Mouse (Mus musculus) spleen, postnatal 10 days (tissue): Measurements from ENCODE around the gene Lin28b.
A peak's percentile ranks its signal among the peaks of the same experiment; 100 is the strongest.
"Not testable (repeated sequence)": the region's sequence is repeated elsewhere in the genome, so short reads cannot be mapped to it uniquely, and the experiment has no call there.

Experiments used
- DNase-seq, 2 experiments: peaks; one replicate each; pipeline ENCODE4 v3.0.0; 2021 to 2022; ENCODE audit warnings: low spot score in 2 of 2

The Lin28b gene

DNA sequence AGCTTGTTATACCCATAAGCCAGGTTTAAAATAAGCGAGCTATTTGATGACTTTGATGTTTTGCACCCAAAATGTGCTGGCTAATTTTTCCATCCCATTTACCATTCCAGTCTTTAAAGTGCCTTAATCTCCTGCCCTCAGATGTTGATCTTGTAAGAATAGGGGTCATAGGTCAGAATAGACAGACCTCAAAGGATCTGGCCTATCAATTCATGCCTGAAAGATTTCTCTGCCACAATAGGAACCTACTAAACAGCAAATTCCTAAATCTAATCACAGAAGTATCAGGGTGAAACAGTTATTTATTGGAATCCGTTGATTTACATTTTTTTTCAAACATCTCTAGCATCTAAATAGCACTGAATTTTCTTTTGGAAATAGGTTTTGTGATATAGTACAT lies 74.5 kb downstream of the Lin28b start:
- DNase-seq = no peak

DNA sequence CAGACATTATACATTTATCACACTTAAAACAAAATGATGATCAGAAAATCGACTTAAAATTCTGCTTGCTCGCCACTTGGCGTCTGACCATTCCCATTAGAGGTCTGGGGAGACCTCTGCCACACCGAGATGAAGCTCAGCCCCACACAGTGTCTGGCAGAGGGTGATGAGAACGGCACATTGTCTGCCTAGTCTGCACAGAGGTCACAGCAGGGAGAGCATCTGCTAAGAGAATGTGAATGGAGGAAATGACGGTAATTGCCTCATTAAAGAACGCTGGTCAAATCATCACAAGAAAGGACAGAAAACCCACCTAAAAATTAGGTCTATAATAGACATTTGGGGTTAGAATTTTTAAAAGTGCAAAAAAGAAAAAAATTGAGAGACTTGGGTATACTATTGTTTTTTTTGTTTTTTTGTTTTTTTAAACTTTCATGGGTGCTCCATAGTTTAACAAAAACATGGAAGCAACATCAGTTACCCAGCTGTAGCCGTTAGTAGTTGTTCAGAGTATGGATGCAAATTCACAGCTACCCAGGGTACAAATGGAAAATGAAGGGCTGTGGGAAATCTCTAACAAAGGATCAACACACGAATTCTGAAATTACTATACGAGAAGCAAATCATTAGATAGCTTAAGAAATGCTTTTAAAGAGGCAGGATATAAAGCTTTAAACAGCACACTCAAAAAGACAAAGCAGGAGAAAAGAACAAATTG lies 75.4 kb downstream of the Lin28b start:
- DNase-seq = no peak

DNA sequence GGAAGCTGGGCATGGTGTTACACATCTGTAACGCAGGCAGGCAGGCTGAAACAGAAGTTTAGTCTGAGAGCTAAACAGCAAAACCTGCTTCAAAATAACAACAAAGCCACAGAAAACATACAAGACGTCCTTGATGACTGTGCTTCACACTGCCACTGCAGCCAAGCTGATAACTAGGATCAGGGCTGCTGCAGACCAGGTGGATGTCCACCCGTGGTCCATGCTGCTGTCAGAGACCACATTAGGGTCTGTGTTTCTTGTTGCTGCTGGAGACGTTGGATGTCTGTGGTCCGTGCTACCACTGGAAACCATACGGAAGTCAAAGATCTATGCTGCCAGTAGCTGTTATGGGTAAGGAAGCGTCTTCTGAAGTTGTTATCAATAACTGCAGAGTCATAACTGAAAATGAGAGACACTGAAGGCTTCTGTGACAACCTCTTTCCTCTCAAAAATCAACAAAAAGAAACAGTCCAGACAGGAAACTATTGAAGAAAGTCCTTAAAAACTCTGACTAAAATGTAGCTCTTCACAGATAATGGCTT lies 86.4 kb downstream of the Lin28b start:
- DNase-seq = no peak

DNA sequence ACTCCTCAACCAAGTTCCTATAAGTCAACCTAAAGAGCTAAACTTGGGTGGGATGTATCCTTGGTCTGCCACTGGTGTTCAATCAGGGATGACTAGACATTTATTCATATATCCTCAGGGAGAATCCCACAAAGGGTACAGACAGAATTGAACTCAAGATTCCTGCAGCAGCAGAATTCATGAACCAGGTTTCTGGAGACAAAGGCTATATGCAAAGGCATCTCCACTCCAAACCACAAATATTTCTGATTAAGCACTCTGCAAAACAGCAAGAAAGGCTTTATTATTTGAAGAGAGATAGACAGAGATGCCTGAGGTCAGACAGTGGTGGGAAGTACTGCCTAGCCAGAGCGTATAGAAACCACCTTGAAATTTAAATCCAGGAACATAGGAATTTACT lies 88.0 kb downstream of the Lin28b start:
- no peak for DNase-seq

DNA sequence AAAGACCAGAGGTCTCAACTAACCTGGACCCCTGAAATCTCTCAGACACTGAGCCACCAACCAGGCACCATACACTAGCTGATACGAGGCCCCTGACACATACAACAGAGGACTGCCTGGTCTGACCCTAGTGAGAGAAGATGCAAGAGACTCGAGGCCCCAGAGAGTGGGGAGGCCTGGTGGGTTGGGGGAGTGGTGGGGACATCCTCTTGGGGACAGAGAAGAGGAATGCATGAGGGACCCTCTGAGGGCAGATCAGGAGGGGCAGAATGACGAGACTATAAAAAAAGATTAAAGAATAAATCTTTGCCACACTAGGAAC lies 103.6 kb downstream of the Lin28b start:
- DNase-seq = no peak

DNA sequence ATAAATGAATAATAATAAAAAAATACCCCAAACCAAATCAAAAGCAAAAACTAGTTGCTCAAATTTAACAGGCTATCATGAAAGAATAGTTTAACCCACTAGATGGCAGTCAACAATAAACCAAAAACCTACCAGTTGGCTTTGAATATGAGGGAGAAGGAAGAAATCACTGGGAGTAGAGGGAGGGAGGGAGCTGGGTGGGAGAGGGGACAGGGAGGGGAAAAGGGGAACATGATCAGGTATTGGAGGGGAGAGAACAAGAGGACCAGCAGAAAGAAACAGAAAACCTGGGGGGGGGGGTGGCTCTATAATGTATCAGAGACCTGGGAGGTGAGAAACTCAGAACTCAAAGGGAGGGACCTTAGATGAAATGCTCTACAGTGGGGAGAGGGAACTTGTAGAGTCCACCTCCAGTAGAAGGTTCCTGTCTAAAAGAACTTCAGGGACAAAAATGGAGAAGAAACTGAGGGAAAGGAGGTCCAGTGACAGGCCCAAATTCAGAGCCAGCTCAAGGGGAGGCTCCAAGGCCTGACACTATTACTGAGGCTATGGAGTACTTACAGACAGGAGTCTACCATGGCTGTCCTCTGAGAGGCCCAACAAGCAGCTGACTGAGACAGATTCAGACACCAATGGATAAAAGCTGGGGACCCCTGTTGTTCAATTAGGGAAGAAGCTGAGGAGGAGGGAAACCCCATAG lies 104.1 kb downstream of the Lin28b start:
- DNase-seq = no peak

DNA sequence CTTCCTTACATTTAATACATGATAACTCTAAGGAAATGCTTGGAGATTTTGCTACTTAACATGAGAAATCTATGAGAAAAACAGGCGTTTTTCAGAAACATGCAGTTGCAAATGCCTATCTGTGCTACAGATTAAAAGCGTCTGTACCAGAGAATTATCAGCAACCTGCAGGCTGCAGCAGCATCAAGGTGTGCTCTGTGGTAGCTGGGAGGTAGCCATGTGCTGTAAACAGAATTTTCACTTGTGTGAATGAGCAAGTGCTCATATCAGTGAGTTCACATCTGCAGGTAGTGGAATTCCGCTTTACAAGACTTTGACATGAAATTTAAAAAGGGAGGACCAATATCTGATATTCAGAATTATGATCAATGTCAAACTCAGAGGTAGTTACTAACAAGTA lies 107.9 kb downstream of the Lin28b start:
- no peak for DNase-seq

DNA sequence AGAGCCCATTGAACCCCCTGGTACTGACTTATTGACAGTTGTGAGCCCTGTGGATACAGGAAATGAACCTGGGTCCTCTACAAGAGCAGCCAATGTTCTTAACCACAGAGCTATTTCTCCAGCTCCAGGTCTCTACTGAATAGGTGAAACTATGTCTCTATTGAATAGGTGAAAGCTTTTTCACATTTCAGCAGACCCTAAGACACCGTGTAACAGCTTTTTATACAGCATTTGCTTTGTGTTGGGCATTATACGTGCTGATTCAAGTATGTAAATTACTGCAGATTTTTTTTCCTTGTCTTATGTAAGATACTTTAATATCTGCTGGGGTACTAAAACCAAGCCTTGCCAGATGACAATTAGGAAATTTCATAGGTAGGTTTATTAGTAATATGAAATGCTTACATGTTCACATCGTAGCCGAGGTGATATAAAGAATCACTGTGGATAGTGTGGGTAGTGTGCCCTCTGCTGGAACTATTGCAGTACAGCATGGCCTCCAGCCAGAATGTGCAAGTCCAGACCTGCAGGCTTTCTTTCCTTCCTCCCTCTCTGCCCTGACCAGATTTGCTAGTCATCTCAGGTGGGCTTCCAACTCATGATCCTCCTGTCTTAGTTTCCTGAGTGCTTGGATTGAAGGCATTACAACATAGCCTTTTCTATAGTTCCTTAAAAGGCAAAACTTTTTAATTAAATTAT lies 113.1 kb downstream of the Lin28b start:
- peak in 1 of 2 experiments; percentile 52 for DNase-seq

DNA sequence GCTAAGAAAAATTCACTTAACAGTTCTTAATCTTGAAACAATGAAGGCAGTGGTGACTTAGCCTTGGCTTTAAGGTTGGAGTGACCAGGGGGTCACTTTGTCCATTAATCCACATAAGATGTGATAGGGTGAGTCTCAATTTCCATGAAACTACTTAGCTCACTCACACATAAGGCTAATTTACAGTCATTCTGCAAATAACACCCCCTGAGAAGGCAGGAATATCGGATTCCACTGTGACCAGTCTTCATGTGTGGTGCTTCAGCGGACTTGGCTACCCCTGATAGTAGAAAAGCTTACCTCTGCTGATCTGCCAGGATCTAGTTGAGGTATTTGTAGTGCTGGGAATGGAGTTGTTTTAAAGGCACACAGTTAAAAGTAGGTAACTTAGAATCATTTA lies 115.7 kb downstream of the Lin28b start:
- DNase-seq = no peak

DNA sequence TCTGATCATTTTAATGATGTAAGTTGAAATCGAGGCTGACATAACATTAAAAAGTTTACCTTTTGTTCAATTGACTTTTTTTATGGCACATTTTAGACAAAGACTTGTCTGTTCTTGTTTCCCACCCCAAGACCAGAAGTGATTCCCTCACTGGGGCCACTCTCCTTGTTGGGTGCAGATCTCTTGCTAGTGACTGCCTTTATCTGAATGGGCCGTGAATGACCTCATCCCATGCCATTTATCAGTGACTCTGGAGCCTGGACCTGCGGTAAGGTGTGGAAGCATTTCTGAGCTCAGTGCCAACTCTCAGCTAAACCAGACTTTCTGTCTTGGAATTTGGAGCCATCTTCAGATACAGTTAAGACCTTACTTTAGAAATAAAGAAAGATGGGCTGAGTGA lies 116.6 kb downstream of the Lin28b start:
- DNase-seq = no peak

DNA sequence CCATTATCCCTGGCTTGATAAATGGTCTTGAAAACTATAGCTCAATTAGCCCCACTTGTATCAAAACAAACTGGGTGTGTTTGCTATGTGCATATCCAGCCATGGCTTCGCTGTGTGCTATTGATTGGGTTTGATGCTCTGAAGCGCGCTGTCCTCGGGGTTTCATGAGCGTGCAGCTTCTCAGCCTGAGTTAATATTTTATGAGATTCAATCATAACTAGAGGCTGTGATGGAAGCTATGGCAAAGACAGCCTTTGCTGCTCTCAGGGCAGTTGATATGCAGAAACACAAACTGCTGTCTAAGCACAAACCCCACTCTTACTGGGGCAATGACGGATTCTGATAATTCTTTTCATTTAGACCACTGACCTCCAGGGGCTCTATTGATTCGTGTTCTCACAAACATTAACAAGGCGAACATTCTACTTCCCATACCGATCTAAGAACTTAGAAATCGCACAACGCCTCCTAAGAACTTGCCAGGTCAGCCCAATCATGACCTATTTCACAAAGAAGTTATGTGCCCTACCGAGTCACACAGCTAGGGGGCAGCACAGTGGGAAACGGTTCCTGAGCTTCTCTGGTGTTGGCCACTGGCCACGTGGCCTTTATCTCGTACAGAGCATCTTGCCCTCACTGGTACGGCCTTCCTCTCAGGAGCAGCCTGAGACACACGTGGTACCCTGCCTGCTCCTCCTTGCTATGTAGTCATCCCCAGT lies 119.0 kb downstream of the Lin28b start:
- no peak for DNase-seq

DNA sequence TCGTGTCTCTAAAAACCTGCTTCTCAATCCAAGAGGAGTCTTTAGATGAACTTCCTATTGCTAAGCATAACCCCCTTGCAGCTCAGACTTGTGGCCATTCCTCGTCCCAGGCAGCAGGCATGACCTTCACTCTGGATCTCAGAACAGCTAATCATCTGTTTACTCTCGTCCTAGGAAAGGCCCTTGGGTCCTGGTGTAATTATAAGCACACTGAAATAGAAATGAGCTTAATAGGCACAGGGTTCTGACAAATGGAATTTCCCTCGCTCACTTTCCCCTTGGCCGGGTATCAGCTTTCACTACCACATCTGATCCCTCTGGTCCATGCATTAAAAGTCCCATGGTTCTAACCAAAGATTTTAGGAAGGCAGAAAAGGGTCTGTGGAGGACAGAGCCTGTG lies 122.8 kb downstream of the Lin28b start:
- DNase-seq = no peak

DNA sequence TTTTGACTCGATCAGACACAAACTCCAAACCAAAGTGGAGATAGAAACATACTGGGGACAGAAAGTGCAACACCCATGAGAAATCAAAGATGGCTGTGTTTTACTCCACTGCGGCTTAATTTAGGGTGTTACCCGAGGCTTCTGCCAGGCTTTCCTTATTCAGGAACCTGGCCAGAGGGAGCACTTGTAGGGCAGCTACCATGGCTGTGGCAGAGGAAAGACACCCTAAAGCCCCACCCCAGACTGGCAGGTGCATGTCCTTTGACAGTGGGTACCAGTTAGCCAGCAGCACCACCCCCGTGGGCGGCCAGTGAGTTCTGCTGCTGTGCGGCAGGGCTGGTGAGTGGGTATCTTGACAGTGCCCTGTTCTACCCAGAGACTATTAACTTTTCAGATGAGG lies 130.1 kb downstream of the Lin28b start:
- DNase-seq = no peak

DNA sequence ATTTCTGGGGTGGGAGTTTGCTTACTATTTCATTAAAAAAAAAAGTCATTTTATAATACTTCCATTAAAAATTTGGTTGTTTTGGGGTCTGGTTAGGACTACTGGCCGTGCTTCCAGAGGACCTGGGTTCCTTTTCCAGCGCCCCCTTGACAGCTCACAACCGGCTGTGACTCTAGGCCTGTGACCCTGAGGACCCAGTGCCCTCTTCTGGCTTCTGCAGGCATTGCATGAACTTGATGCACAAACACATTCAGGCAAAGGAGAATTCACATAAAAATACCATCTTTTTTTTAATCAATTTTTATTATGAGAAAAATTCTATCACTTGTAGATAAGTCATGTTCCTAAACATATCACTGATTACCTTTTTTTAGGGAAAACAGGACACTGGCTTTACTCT lies 138.1 kb downstream of the Lin28b start:
- DNase-seq = not testable (repeated sequence)

DNA sequence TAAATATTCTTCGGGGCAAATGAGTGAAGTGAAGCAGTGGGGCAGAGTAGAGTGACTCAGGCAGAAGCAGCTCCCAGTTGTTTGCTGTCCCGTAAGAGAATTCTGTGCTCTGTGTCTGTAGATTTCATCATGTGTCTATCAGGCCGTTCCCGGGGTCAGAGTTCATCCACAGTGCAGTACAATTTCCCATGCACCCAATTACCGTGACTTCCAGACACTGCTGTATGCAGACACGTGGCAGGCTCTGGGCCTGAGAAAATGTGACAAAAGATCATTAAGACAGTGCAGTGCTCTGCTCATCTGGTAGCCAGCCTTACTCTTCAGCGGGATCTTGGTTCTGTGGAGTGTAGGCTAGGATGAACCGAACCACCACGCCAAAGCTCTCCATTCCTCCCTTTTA lies 141.0 kb downstream of the Lin28b start:
- DNase-seq = no peak

DNA sequence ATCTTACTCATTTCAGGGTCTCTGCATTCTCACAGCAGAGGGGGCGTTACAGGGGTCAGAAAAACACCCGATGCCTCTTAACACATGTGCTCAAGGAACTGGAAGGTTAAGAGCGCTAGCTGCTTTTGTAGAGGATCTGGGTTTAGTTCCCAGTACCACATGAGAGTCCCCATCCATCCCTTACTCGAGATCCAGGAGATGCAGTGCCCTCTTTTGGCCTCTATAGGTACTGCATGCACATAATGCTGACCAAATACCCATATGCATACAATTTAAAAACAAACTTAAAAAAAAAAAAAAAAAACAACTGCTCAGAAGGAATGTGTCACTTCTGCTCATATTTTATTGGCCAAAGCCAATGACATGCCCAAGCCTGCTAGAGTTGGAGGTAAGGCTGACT lies 141.8 kb downstream of the Lin28b start:
- no peak for DNase-seq

DNA sequence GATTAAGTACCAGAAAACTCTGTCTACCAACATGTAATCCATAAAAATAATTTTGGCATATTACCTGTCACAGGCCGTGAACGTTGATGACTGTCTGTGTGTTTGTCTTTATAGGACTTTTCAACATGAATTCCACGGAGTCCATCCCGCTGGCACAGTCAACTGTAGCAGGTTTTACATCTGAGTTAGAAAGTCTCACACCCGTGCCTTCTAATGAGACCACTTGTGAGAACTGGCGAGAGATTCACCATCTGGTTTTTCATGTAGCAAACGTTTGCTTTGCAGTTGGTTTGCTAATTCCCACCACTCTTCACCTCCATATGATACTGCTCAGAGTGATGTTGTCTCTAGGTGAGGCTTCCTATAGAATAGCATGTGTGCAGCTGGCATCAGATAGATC lies 147.1 kb downstream of the Lin28b start:
- DNase-seq = no peak

DNA sequence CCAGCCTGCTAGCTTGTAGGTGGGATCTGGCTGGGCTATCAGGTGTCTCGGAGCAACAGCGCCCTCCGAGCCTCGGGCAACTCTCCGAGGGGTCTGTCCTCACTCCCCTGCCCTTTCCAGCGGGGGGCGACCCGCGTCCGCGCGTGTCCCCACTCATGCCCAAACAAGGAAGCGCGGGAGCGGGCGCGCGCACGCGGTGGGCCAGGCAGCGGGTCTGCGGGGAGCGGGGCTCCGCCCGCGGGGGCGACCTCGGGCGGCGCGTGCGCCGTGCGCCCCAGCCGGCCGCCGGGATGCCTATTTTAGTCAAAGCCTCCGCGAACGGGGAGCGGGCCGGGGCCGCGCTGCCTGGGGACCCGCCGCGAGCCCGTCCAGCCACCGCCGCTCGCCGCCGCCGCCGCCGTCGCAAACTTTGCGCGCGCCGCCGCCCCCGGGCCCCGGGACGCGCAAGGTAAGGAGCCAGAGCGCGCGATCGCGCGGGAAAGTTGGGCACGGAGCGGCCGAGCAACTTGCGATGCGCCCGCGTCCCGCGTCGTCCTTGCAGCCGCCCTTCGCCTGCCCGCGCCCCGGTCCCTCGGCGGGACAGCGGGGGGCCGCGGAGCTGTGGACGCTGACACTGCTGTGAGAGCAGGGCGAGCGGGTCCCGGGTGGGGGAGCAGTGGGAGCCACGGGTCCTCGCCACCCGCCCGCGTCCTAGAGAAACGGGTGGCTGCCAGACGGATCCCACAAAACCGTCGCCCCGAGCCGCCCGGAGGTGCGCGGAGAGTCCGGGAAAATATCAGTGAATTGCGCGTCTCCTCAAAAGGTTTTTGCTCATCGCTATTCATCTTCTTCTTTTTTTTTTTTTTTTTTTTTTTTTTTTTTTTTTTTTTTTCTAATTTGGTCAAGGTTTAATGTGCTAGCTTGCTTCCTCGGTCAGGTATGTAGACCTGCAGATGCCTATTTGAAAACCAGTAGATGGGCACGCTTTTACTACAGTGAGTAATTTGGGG lies 150.5 kb downstream of the Lin28b start, which contains the start of gene Bves:
Gene Bves, plus strand, starts transcription at position 339 of the 989 bp plus-strand sequence.
- peak in 1 of 2 experiments; percentile 16 for DNase-seq

DNA sequence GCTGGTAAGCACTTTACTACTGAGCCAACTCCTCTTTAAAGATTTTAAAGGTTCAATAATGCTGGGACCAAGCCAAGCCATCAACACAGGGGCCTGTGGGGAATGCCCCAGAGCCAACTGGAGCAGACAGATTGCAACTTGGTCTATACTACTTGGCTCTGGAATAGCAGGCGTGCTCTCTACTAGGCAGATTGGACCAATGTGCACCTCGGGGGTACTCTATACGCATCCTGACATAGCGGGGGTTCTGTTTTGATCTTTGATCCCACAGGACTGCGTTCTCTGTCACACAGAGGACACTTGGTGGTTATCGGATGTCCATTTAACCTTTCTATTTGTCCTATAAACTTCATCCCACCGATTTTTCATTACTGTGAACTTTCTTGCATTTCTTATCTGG lies 151.3 kb downstream of the Lin28b start:
- no peak for DNase-seq

DNA sequence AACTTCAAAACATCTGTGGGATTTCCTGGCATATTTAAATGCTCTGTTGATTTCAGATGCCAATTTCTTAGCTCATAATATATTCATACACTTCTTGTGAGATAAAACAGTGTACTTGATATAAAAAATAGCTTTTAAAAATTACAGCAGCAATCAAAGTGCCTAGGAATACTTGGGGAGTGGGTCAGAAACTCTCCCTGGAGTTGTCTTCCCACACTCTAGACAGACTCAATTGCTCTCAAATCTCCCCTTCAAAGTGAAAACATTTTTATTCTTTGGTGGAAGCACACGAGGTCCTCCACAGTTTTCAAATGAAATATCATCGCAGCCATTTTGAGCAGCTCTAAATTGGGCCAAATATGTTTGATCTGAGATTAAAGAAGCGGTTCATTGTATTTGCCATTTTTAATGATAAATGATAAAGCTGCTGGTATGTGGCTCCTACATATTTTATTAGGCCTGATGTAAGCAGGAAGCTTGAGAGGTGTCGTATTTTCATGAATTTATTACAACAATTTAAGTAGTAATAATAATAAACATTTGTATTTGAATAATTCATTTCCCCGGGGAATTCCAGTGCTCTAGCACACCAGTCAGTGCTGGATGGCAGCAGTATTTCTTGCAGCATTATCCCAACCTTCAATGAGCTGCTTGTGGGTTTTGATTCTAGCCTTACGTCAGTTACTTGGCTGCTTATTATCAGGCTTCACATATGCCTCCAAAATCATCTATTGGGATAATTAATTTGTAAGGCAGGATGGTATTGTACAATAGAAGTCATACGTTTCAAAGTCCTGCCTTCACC lies 157.8 kb downstream of the Lin28b start:
- no peak for DNase-seq
